Mouse (Mus musculus) cerebellum, adult 18-20 months (tissue): Measurements from ENCODE around the gene Alx3.

Experiments used
- DNase-seq, 2 experiments: peaks; one replicate each; pipeline ENCODE4 v3.0.0; 2021

The Alx3 gene

DNA sequence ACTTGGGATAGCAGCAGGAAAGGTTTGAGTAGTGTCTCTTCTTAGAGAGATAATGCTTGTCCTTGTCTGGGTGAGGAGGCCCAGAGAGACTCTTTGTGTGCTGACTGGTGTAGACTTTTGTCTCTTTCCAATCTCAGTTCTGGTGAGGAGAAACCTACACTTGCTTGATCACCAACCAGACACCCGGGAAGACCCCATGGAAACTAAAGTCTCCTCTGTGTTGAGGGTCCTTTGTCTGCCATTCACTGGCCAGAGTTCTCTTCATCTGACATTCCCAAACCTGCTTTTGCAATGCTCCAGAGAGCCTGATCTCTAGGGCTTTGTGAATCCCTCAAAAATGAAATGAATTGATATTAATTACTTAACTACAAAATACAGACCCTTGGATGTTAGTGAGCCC is 10.9 kb upstream of the Alx3 start:
- no peak for DNase-seq

DNA sequence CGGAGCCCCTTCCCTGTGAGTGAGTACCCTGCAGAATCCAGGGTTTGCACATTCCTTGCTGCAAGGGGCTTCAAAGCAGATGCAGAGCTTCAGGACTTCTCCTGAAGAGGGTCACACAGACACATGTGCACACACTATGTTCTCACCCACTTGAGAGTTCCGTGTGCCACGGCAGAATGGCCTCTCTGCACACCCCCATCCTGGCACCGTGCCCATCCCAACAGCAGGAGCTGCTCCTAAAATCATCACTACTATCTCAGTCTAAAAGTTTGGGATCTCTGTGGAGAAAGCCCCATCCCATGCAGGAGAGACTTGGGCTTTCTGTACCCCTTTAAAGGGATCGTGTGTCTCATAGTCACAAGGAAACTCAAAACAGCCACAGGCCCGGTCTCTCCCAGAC is 8.3 kb upstream of the Alx3 start:
- DNase-seq: no peak

DNA sequence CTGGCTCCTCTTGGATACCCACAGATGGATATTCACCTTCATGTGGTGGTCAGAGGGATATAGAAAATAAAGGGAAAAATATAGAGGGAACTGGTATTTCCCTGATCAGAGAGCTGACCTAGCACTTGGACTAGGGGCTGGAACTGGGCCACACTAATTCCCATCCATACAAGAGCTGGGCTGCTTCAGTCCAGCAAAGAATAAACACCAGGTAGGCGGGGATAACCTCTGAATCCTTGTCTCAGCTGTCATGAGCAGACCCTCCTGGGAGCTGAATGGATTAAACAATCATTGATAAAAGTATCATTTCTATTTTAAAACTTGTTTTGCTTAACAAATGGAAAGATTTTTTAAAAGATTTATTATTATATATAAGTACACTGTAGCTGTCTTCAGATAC is 3.2 kb upstream of the Alx3 start:
- no peak for DNase-seq

DNA sequence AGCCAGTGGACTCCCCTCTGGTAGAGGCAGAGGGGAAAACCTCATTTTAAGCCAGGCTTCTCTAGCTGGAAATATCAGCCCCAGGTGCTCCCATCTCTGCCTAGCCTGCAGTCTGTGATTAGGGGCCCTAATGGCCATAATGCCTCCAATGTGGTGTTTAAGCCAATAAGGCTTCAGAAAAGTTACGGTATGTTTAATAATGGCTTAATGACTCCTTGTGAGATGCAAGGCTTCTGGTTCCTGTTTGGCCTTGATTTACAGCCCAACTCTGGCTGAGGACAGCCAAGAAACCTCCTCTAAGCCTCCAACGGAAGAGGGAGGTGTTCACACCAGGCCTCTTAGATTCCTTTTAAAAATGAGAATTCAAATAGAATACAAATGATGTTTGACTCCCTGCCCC is 1.2 kb upstream of the Alx3 start:
- DNase-seq: no peak

DNA sequence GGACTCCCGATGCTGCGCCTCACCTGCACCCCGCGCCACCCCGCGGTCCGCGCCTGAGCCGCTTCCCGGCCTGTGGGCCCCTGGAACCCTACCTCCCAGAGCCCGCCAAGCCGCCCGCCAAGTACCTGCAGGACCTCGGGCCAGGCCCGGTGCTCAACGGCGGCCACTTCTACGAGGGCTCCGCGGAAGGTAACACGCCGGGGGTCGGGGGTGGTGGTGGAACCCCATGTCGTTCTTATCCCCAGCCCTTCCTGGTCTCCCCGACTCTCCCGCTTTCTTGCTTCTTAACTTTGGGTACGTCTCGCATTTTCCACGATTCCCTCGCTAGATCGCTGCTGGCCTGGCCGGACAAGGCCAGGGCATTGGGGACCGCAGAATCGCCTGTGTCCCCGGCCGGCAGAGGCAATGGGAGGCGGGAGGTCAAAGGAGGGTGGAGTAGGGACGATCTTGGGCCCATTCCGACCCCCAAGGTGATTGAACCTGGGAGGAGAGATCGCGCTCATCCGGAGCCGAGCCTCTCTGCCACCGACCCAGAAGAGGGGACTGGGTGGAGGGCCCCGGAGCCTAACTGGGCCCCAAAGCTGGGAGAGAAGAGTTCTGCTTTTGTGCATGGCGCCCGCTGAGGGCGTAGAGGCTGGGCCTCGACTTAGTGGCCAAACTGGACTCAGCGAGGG is 570 bp downstream of the Alx3 start:
- peak in 1 of 2 experiments; percentile 29 for DNase-seq

DNA sequence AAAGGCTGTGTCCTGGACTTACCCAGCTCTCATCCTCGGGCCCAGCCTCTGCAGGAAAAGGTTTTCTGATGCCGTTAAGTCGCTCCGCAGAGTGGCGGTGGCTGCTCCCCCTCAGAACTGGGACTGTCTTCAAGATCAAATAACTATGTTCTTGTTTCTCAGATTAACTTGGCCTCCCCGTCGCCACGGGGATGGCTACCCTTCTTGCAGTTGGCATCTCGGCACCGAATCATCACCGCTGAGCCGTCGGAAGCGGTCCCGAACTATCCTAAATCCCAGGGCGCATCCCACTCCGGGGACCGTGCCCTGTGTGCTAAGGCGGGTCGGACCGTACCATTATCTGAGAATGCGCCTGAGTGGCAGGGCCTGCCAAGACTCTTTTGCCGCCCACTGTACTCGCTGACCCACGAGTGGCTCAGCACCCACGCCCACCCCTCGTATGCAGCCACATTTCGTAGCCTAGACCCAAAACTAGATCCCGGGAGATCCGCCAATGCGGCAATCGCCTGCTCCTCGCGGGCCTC is 1.2 kb downstream of the Alx3 start:
- peak in 1 of 2 experiments; percentile 28 for DNase-seq

DNA sequence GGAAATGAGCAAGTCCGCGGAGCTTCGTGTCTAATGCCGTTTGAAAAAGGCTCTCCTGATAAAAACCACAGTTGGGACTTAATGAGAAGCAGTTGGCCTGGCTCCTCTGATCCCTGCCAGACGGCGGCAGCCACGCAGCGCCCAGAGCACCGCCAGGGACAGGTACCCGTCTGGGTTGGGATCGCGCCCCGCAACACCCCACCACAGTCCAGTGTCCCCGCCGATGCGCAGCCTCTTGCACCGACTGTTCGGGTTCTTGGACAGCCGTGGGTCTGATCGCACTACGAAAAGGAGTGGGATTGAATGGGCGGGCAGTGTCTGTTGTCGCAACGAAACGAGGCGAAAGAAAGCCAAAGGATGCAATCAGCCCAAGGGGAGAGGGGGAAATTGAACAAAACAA is 1.7 kb downstream of the Alx3 start:
- peak in 1 of 2 experiments; percentile 35 for DNase-seq

DNA sequence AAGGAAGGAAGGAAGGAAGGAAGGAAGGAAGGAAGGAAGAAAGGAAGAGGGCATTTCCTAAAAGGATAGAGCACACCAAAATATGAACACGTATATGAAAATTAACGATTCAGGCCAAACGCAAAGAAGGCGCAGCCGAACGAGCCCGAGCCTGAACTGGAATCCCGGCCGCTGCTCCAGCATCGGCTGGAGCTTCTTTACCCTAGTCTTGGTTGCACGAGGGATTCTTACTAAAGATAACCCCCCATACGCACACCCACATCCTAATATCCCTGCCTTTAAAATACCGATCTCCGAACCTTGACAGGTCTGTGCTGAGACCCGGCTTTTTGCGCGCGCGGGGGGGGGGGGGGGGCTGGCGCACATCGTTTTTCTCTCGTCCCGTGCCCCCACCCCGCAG is 2.3 kb downstream of the Alx3 start:
- no peak for DNase-seq

DNA sequence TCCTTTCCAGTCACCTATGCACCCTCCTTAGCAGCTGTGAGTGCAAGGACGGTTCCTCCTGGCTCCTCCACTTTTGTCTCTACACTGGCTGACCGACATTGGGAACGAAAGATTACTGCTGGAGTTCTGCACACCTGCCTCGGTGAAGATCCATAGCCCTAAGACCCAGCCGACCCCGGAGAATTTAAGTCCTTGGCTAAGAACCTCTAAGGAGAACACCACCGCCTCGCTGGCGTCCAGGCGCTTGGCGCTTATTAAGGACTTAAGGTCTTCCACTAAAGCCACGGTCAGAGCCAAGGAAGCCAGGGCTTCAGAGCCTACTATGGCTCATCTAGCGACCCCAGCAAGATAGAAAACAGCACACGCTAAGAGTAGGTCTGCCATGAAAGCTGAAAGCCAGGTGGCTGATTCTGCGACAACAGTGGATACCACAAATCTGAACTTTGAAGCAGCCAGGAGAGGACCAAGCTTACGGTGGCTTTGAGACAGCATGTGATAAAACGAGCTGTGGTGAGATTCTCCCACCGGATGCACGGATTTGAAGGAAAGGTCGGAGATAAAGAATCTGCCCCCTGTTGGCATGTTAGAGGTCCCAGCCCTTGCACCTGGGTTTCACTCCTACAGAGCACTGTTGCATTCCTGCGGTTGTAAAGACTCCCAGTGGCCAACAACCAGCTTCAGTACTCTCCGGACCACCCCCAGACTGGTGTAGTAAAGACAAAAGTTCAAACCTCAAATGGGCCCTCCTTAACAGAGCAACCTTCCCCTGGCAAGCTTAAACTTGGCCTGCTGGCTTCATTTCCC is 3.0 kb downstream of the Alx3 start:
- DNase-seq: no peak

DNA sequence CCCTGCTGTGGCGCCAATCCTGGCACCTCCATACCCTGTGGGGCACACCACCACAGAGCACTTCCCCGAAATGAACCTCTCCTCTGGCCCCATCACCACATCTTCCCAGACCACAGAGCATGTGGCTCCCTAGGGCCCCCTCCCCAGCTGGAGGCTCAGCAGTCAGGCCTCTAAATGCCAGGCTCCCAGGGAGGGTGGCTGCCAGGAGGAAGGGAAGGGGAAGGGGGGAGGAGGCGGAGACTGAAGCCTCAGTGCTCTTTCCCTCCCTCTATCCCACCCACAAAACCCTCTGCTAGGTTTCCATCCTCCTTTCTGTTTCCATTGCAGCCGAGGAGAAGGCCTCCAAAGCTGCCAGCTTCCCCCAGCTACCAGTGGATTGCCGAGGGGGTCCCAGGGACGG is 5.3 kb downstream of the Alx3 start:
- DNase-seq: no peak

DNA sequence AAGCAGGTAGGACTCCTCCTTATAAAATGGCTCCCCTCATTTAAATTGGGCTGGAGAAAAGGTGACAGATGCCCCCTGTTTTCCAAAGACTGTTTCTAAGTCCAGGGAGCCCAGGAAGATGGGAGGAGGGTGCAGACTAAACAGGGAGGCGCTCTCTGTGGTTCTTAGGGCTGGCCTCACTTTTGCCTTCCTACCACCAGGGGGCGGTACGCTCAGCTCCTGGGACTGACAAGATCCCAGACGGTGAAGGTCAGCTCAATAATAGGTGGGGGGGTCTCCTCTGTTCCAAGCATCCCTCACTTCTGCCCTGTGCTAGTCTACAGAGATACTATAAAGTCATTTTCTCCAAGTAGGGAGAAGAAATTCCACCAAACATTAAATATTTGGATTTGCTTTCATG is 10.5 kb downstream of the Alx3 start:
- peak; percentile 52 to 67 for DNase-seq

DNA sequence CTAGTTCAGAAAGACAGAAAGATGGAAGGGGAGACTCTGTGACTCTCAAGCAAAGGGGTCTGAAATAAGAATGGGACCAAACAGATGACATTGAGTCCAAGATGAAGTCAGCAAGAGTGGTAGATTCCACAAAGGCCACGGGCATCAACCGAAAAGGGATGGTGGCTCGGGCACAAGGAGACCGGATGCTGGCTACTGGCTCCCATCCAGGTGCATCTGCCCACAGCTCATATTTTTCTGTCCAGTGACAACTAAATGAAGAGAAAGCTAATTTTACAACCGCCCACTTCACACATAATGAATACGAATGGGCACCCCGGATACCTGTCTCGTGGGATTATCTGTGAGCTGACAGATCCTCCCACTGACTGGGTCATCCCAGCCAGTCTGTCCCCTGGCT is 12.4 kb downstream of the Alx3 start:
- no peak for DNase-seq

DNA sequence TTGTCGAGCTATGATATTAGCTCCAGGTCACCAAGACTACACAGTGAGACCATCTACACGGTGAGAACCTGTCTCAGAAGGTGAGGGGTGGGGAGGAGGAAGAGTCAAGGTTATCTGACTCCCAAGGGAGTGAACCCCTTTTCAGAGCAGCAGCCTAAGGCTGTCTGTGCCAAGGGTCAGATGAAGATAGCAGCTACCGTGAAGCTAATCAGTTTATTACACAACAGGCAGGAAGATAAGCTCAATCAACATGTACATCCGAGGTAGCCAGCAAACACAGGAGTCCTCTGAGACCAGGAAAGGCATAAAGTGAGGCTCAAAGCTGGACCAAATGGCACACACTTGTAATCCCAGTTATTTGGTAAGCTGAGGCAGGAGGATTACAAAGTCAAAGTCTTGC is 14.0 kb downstream of the Alx3 start:
- DNase-seq: no peak

DNA sequence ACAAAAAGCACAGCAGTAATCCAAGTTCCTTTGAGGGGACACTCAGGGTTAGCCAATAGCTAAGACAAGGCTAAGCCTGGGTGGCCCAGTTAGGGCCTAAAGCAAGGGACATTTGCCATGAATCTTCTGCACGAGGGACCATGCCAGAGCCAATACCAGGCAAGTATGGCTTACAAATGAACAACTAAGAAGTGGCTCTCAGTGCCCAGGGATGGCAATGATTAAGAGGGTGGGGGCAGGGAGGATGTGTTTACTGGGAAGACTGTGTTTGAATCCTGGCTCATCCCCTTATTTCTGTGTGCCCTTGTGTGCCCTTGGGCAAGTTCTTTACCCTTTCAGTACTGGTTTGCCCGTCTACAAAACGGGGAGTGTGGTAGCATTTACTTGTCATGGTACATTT is 14.5 kb downstream of the Alx3 start:
- no peak for DNase-seq

DNA sequence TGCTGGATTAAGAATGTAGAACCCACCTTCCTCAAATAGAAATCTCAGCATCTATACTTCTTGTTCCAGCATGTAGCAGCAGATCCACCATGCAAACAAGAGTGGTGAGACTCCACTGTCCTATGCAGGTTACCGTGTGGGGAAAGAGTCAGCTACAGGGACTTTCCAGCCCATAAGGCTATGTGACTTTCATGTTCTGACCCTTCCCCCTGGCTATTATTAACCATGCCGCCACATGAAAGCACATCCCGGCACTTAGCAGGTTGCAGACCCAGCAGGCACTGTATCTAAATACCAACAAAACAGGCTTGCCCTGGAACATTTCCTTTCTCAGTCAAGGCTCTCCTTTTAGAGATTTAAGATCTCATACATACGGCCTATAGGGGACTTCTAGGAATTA is 16.6 kb downstream of the Alx3 start:
- no peak for DNase-seq

DNA sequence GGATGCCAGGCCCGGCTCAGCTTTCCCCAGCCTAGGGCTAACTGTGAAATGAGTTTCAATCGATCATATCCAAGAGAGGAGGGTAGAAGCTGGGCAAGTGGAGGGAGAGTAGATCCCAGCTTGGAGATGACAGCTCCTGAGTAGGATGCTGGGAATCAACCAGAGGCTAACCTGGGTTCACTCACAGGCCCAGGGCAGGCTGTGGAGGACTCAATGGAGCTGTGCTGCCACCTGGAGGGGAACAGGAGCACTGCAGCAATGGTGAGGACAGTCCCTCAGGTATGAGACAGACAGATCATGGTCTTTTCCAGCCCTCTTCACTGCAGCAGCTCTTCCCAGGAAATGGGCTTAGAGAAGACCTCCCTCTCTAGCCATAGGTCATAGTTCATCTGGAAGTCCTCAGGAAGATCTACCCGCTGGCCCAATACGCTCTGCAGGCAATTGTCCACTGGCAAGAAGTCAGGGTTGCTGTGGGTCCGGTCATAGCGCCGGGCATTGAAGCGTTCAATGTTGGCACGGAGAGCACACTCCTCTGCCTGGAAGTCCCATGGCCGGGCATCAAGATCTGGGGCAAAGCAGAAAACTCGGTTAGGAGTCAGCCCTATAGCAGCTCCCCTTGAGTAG is 18.2 kb downstream of the Alx3 start:
- peak; percentile 74 to 81 for DNase-seq

DNA sequence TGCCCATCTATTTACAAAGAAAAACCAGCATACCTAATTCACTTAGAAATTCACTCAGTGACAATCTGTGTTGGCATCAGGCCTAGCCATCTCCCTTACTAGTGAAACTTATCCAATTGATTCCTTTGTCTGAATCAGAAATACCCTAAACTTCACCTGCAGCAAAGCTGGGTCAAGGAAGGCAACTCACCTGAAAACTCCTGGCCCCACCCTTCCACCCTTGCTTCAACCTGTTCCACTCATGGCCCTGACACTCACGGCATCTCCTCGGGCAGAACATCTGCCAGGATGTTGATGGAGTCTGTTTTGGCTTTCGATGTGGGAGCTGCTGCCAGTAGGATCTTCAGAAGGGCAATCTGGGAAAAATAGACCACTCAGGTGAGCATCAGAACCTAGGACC is 23.0 kb downstream of the Alx3 start:
- no peak for DNase-seq

DNA sequence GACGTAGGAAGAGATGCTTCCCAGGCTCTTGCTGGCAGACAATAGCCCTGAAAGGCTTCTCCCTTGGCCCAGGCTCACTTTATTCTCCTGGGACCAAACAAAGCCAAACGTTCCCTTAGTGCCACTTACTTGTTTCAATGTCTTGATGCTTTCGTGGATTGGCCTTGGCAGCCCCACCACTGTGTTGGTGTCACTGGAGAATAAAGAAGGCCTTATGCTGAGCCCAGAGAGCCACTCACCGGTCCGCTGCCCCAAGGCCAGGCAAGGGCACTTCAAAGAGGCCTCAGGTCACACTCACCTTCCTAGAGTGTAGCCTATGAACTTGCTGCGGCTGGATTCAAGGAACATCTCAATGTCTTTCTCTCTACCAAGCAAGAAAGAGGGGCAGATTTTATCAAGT is 25.1 kb downstream of the Alx3 start:
- DNase-seq: no peak

DNA sequence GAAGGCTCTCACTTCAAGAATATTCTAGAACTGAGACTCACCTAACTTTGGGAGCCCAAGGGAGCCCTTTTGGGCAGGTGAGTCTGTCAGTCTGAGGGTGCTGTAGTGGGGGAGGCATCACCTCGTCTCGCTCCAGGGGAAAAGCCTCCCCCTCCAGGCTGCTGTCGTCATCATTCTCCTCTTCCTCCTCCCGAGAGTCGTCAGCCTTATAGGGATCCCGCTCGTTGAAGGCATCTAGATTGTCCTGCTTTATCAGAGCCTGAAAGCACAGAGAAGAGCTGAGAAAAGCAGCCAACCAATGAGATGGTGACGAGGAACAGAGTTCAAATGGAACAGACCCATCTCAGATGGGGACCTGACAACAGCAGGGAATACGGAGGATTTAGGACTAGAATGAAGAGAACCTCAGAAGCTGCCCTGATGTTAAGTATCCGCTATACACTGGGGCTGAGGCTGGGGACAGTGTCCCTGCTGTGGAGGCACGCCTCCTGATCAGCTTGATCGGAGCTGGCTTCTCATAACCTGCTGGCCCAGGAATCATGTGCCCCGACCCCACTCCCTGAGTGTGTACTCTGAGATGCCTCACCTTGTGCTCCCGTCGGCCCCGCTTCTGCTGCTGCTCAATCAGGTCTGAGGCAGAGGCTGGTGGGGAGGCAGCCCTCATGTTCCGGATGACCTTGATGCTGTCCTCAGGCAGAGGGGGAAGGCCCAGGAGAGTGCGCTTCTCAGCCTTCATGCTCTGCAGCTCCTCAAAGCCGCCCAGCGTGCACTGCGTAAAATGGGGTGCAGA is 26.6 kb downstream of the Alx3 start:
- no peak for DNase-seq

DNA sequence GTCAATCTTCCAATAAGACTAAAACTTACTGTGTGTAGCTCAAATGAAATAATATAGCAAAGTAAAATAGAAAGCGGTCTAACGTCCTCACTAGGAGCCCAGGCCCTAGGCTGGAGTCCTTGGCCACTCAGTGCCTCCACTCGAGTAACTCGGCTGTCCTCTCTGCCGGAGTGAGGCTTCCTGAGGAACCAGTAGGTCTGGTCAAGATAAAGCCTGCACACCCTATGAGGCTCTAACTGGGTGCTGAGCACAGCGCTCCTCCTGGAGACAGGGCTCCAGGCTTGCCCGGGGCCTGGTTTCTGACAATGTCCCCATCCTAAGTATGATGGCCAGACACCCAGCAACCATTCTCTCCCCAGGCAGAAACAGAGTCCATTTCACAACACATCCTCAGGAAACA is 27.7 kb downstream of the Alx3 start:
- DNase-seq: no peak

DNA sequence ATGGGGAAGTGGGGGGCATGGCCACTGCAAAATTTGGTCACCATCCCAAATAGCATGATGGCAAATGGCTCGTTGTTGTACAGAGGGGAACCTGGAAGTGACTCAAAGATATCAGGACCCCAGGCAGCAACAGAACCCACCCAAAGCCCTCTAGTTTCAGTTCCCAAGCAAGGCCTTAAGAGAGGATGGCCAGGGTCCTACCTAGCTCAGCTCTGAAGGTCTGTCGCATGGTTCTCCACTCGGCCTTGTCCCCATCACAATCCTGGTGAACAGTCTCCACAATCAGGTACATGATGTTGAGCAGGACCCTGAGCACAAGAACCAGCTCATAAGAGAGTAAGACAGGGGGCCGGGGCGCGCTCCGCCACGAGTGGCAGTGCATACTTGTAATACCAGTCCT is 29.6 kb downstream of the Alx3 start:
- no peak for DNase-seq

DNA sequence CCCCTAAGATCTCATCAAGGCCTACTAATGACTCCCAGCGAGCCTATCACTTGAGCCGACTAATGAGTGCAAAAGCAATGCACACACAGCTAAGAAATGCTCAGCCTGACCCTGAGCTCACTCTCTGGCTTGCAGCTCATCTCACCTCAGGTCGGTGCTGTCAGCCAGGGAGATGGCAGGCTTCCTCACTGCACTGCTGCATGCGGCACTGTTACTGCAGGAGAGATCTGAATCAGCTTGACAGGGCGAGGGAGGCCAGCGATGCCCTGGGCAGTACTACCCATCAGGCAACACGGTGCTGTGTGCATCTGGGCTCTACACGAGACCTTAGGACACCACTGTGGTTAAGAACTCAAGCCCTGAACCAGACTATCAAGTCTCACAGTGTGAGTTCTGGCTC is 30.7 kb downstream of the Alx3 start:
- DNase-seq: no peak

DNA sequence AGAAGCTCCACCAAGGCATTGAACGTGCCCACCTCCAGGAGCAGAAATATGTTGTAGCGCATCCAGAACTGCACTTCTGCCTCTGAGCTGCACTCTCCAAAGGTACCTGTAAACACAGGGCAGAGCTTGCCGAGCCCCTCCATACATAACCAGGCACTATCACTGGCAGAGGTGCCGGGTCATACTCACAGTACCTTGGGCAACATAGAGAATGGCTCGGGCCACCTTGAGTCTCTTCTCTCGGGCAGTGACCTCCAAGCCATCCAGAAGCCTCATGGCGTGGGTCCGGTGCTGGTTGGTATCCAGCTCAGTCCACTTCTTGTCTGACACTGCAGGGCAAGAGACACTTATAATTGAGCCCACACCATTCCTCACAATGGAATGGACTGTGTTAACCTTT is 31.9 kb downstream of the Alx3 start:
- no peak for DNase-seq
